Mouse (Mus musculus): ENCODE measurements around the gene Hnf4a. TPM values are rescaled to one million over a fixed set of nuclear protein-coding genes. Genes with fewer than 3 reads are reported as not detected.
"Not testable (repeated sequence)": the region's sequence is repeated elsewhere in the genome, so short reads cannot be mapped to it uniquely, and the experiment has no call there.

Gene Hnf4a
- polyA plus RNA-seq, 1 experiment: not detected

GRCm38 (mm10) chr2:163615401-163615800 lies 108.8 kb downstream of the Hnf4a start:
- no peak for DNase-seq (ENCODE audit: extremely low spot score in 1 of 2, low spot score in 1 of 2)

GRCm38 (mm10) chr2:163615906-163616651 lies 109.5 kb downstream of the Hnf4a start:
- DNase-seq (ENCODE audit: extremely low spot score in 1 of 2, low spot score in 1 of 2): peak in 1 of 2 experiments; percentile 24

GRCm38 (mm10) chr2:163616652-163617227 lies 110.1 kb downstream of the Hnf4a start:
- no peak for DNase-seq (ENCODE audit: extremely low spot score in 1 of 2, low spot score in 1 of 2)

GRCm38 (mm10) chr2:163617232-163617863 lies 110.7 kb downstream of the Hnf4a start:
- no peak for DNase-seq (ENCODE audit: extremely low spot score in 1 of 2, low spot score in 1 of 2)

- DNase-seq (ENCODE audit: extremely low spot score in 1 of 2, low spot score in 1 of 2): no peak
Measured at GRCm38 (mm10) chr2:163617874-163618273, 111.3 kb downstream of the Hnf4a start.

GRCm38 (mm10) chr2:163620451-163620850 lies 113.8 kb downstream of the Hnf4a start:
- no peak for DNase-seq (ENCODE audit: extremely low spot score in 1 of 2, low spot score in 1 of 2)

- not testable (repeated sequence) for DNase-seq (ENCODE audit: extremely low spot score in 1 of 2, low spot score in 1 of 2)
Measured at GRCm38 (mm10) chr2:163621401-163621800, 114.8 kb downstream of the Hnf4a start.

Other genes with a start within 250 kb of the Hnf4a start
- gene Jph2, start 108.8 kb upstream of the Hnf4a start, polyA plus RNA-seq (2012; rRNA removed): 0.64 and 0.78 TPM in 2 replicates
- 24.2 and 26.0 TPM in 2 replicates for gene Oser1, start 82.1 kb upstream of the Hnf4a start, polyA plus RNA-seq (2012; rRNA removed)
- gene Gdap1l1, start 68.3 kb upstream of the Hnf4a start, polyA plus RNA-seq (2012; rRNA removed): 89.3 and 90.1 TPM in 2 replicates
- 10.3 and 11.2 TPM in 2 replicates for gene Fitm2, start 34.2 kb upstream of the Hnf4a start, polyA plus RNA-seq (2012; rRNA removed)
- gene R3hdml, start 14.5 kb upstream of the Hnf4a start, polyA plus RNA-seq (2012; rRNA removed): 0.08 TPM in 1 of 2 replicates, not detected in the other
- gene Ttpal, start 95.5 kb downstream of the Hnf4a start, polyA plus RNA-seq (2012; rRNA removed): 44.2 and 47.2 TPM in 2 replicates
- 167 and 199 TPM in 2 replicates for gene Serinc3, start 138.3 kb downstream of the Hnf4a start, polyA plus RNA-seq (2012; rRNA removed)
- 194 and 214 TPM in 2 replicates for gene Pkig, start 151.6 kb downstream of the Hnf4a start, polyA plus RNA-seq (2012; rRNA removed)
- gene Ada, start 243.4 kb downstream of the Hnf4a start, polyA plus RNA-seq (2012; rRNA removed): 1.4 and 1.6 TPM in 2 replicates

Data from frontal cortex, adult 2 months (tissue).